Mouse (Mus musculus): ENCODE results near the gene S1pr2. TPM values are rescaled to one million over a fixed set of nuclear protein-coding genes. Genes with fewer than 3 reads are reported as not detected.
"Not testable (repeated sequence)": the region's sequence is repeated elsewhere in the genome, so short reads cannot be mapped to it uniquely, and the experiment has no call there.

S1pr2 gene
- 1 to 10 TPM; 4.5 to 7.8 TPM for total RNA-seq (2021)
- long read RNA-seq, experiment 1, full-length matches to known transcripts, result 10 of 11 reads
- long read RNA-seq, experiment 1, partial matches to known transcripts, result 0 of 11 reads
- long read RNA-seq, experiment 1, other reads (novel, unspliced or antisense), result 1 of 11 reads
- long read RNA-seq, experiment 2, full-length matches to known transcripts, result 9 of 10 reads
- long read RNA-seq, experiment 2, partial matches to known transcripts, result 0 of 10 reads
- long read RNA-seq, experiment 2, other reads (novel, unspliced or antisense), result 1 of 10 reads

- DNase-seq, result peak; percentile 91
- intact Hi-C loops (cut with DNase I; ENCODE audit: low total_unique reads), result no loop called here
Observed at GRCm38 (mm10) chr9:20976216-20976960, at the start of gene S1pr2. TSS of gene S1pr2 (minus strand) at chr9:20976781.

DNA sequence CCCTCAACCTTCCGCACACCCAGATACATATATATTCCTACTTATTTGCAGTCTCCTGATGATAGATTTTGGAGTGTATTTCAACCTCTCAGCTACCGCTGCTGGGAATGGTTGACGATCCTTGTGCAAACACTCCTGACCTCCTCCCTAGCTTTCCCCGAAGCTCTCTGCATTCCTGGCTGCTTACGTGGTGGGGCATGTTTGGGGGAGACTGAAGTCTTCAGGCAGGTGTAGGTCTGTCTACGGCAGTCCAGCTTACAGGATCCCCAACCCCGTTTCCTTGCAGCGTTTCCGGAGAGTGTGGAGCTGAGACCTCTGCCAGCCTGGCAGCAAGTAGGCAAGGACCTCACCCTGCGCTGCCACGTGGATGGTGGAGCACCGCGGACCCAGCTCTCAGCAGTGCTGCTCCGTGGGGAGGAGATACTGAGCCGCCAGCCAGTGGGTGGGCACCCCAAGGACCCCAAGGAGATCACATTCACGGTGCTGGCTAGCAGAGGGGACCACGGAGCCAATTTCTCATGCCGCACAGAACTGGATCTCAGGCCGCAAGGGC lies 48.8 kb upstream of the S1pr2 start:
- no peak for DNase-seq
- intact Hi-C loops (cut with DNase I; ENCODE audit: low total_unique reads), result no loop called here

DNA sequence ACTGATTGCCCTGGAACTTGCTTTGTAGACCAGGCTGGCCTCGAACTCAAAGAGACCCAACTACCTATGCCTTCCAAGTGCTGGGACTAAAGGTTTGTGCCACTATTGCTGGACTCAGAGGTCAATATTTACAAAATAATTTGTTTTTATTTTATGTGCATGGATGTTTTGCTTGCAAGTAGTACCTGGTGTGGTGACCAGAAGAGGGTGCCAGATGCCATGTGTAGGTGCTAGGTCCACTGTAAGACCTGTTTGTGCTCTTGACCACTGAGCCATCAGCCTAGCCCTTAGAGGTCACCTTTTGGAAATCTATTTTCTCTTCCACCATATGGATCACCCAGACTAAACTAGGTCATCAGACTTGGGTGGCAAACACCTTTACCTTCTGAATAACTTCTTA lies 46.1 kb upstream of the S1pr2 start:
- intact Hi-C loops (cut with DNase I; ENCODE audit: low total_unique reads), result no loop called here
- no peak for DNase-seq

GRCm38 (mm10) chr9:21022288-21022687 lies 45.7 kb upstream of the S1pr2 start:
- intact Hi-C loops (cut with DNase I; ENCODE audit: low total_unique reads), result no loop called here

GRCm38 (mm10) chr9:21021363-21021762 lies 44.8 kb upstream of the S1pr2 start:
- intact Hi-C loops (cut with DNase I; ENCODE audit: low total_unique reads), result no loop called here
- DNase-seq, result no peak

More at GRCm38 (mm10) chr9:21022288-21022687, 45.7 kb upstream of the S1pr2 start:
- DNase-seq, result no peak

DNA sequence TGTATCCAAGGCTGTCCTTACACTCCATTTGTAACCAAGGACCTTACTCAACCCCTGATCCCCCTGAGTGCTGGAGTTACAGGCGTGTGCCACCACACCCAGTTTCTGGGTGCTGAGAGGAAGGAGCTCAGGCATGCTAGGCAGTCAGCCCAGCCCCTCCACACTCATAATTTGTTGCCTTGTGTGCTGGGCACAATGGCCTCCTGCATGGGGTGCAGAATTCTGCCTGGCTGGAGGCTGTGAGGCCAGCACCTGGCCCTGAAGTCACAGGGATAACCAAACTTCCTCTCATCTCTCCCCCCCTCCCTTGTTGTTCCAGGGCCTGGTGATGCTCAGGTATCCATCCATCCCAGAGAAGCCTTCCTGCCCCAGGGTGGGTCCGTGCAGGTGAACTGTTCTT lies 42.0 kb upstream of the S1pr2 start:
- DNase-seq, result no peak
- intact Hi-C loops (cut with DNase I; ENCODE audit: low total_unique reads), result no loop called here

- intact Hi-C loops (cut with DNase I; ENCODE audit: low total_unique reads), result no loop called here
- no peak for DNase-seq
Observed at GRCm38 (mm10) chr9:21017177-21017575, 40.6 kb upstream of the S1pr2 start.

- DNase-seq, result no peak
- intact Hi-C loops (cut with DNase I; ENCODE audit: low total_unique reads), result no loop called here
Observed at GRCm38 (mm10) chr9:21016331-21017176, 40.0 kb upstream of the S1pr2 start.

DNA sequence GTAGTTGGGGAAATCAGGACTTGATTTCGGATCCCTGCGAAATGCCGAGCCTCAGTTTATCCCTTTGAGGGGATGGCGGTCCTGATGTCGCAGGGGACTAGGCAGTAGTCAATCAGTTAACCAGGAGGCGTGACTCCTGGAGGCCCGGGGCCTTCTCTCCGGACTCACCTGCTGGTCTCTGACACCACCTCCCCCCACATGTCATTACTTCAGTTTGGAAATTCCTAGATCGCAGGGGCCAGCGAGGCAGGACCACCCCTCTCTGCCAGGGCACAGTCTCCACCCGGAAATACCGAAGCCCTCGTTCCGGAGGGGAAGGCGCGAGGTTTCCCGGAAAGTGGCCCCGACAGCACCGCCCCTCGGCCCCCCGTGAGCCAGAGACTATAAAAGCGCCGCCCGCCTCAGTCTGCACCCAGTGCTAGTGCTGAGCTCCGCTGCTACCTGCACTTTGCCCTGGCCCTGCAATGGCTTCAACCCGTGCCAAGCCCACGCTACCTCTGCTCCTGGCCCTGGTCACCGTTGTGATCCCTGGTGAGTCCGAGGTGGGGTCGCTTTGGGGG lies 39.1 kb upstream of the S1pr2 start, which contains the start of gene Icam1:
TSS of gene Icam1 (plus strand) at position 415 of the 560 bp plus-strand sequence.
- intact Hi-C loops (cut with DNase I; ENCODE audit: low total_unique reads), result no loop called here

GRCm38 (mm10) chr9:21014691-21015570 lies 38.4 kb upstream of the S1pr2 start:
- peak; percentile 63 for DNase-seq
- intact Hi-C loops (cut with DNase I; ENCODE audit: low total_unique reads), result no loop called here

More for the DNA sequence above, 39.1 kb upstream of the S1pr2 start, which contains the start of gene Icam1:
- DNase-seq, result peak; percentile 64

- intact Hi-C loops (cut with DNase I; ENCODE audit: low total_unique reads), result no loop called here
- DNase-seq, result no peak
Observed at GRCm38 (mm10) chr9:21012368-21012767, 35.8 kb upstream of the S1pr2 start.

DNA sequence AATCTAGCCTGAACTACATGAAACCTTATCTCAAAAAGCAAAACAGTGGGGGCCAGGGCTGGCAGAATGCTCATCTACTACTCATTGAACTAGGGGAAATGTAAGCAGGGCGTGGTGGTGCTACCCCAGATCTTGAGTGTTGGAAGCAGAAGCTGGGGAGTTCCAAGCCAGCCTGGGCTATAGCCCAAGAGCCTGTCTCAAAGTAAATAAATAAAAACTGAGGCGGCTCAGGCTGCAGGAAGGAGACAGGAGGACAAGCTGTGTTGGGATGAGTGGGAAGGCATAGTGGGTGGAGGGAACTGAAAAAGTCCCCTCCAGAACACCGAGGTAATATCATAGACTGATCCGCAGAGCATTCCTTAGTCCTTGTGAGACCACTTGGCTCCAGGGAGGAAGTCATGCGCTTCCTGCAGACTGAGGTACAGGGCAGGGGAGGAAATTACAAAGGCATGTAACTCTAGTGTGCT lies 35.3 kb upstream of the S1pr2 start:
- no peak for DNase-seq

GRCm38 (mm10) chr9:21010939-21011541 lies 34.5 kb upstream of the S1pr2 start:
- intact Hi-C loops (cut with DNase I; ENCODE audit: low total_unique reads); DNase-seq: not testable (repeated sequence)

More for the DNA sequence above, 35.3 kb upstream of the S1pr2 start:
- intact Hi-C loops (cut with DNase I; ENCODE audit: low total_unique reads), result no loop called here

- intact Hi-C loops (cut with DNase I; ENCODE audit: low total_unique reads), result no loop called here
- DNase-seq, result no peak
Observed at GRCm38 (mm10) chr9:21010362-21010761, 33.8 kb upstream of the S1pr2 start.

- intact Hi-C loops (cut with DNase I; ENCODE audit: low total_unique reads), result no loop called here
Observed at GRCm38 (mm10) chr9:21008007-21008406, 31.4 kb upstream of the S1pr2 start.

DNA sequence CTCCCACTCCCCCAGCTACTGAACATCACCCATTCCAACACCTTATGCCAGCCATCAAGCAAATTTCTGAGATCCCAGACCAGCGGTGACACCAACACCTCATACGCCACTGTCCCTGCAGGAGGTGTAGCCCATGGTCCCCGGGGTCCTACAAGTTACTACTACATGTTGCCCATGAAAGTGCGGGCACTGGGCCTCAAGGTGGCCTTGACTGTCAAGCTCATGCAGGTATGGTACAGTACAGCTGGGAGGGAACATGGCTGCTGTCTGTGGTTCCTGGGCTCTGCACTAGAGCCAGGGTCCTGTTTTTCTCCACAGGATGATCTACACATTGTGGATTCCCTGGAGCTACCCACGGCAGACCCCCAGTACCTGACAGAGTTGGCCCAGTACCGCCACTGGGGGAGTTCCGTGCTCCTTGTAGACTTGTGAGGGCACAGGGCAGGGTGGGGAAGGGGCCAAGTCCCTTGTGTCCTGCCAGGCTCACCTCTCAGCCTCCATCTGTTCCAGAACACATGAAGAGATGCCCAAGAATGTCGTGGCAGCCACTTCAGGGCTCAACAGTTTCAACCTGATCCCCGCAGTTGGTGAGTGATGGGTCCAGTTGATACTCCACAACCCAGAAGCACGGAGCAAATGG lies 30.9 kb upstream of the S1pr2 start:
- no peak for DNase-seq
- intact Hi-C loops (cut with DNase I; ENCODE audit: low total_unique reads), result no loop called here

More at GRCm38 (mm10) chr9:21008007-21008406, 31.4 kb upstream of the S1pr2 start:
- no peak for DNase-seq
